ENCODE assay signal across 14 mouse cellular contexts in genomic region chr10:117852648-117853192, GRCm38 (mm10). TPM values are rescaled to one million over a fixed set of nuclear protein-coding genes. Genes with fewer than 3 reads are reported as not detected.
DNase-seq lines count a peak whose midpoint lies in the region; ATAC-seq and TF ChIP-seq lines count a peak whose summit lies in the region.
"Had no signal": no experiment of that assay in that cellular context is flagged by ENCODE, and none has a peak within 500 bp of the region (broad histone marks: within the 10 kb centered on the region; RNA-seq: fewer than 3 reads in every experiment).

No protein-coding gene starts in this region.

- H3K9me3 ChIP-seq in liver, embryonic 14.5 days (ENCODE audit: control insufficient read depth, low read length), result no peaks in the 10 kb centered on the region
- no peaks in the 10 kb centered on the region for H3K9me3 ChIP-seq in liver, embryonic 11.5 days (ENCODE audit: control insufficient read depth, low read length)
- H3K9me3 ChIP-seq in G1E (replicated peaks), result no peaks in the 10 kb centered on the region
- H3K9me3 ChIP-seq: hindbrain, embryonic 13.5 days; liver, embryonic 15.5 days had no signal

- TF ChIP-seq CTCF in liver, embryonic 14.5 days (IDR thresholded peaks at IDR 0.05; ENCODE audit: low read depth), result peak; percentile 61
- TF ChIP-seq CTCF in G1E (IDR thresholded peaks at IDR 0.05; ENCODE audit: low read depth, low read length), result peak; percentile 11; the same call in 1 of the 2 replicates

- no peak overlapping the region for H3K4me2 ChIP-seq in liver, embryonic 14.5 days (ENCODE audit: low read depth)
- no peak overlapping the region for H3K4me2 ChIP-seq in liver, embryonic 11.5 days
- H3K4me2 ChIP-seq: hindbrain, embryonic 13.5 days; liver, embryonic 15.5 days had no signal

- no peaks in the 10 kb centered on the region for H3K36me3 ChIP-seq in liver, embryonic 14.5 days (replicated peaks; ENCODE audit: control insufficient read depth, insufficient read depth, low read depth)
- H3K36me3 ChIP-seq in liver, embryonic 11.5 days (ENCODE audit: control insufficient read depth, insufficient read depth, low read length), result no peaks in the 10 kb centered on the region
- H3K36me3 ChIP-seq in G1E (replicated peaks), result no peaks in the 10 kb centered on the region
- H3K36me3 ChIP-seq: hindbrain, embryonic 13.5 days; liver, embryonic 15.5 days had no signal

- ATAC-seq in liver, embryonic 14.5 days (ENCODE audit: insufficient read depth), result no peak
- ATAC-seq in liver, embryonic 11.5 days (replicated peaks; ENCODE audit: low FRiP score), result no peak
- no peak for ATAC-seq in G1E (ENCODE audit: extremely low read depth, insufficient number of reproducible peaks, low FRiP score, poor library complexity, severe bottlenecking)
- ATAC-seq in megakaryocyte-erythroid progenitor cell, adult 5-6 weeks (replicated peaks; ENCODE audit: low FRiP score, low TSS enrichment, poor library complexity, severe bottlenecking), result 0 out of 2 replicates have a peak, but pooled peaks have one; percentile 53
- ATAC-seq in granulocyte monocyte progenitor cell, adult 5-6 weeks (replicated peaks; ENCODE audit: poor library complexity, severe bottlenecking), result no peak

- no peak for TF ChIP-seq EP300 in liver, embryonic 14.5 days (IDR thresholded peaks at IDR 0.05; ENCODE audit: low read depth)

- H3K27me3 ChIP-seq in liver, embryonic 14.5 days (ENCODE audit: control insufficient read depth, insufficient read depth, low read length), result no peaks in the 10 kb centered on the region
- H3K27me3 ChIP-seq in liver, embryonic 11.5 days (replicated peaks; ENCODE audit: control insufficient read depth, insufficient read depth, low read length), result no peaks in the 10 kb centered on the region
- H3K27me3 ChIP-seq in G1E (ENCODE audit: insufficient read depth, low read length), result peaks cover 11% of the 10 kb centered on the region; the same call in 1 of the 2 replicates
- H3K27me3 ChIP-seq: hindbrain, embryonic 13.5 days; liver, embryonic 15.5 days had no signal

- no peak overlapping the region for H3K9ac ChIP-seq in liver, embryonic 14.5 days (replicated peaks)
- H3K9ac ChIP-seq in liver, embryonic 11.5 days (ENCODE audit: low read depth, low read length), result no peak overlapping the region
- H3K9ac ChIP-seq: hindbrain, embryonic 13.5 days; liver, embryonic 15.5 days had no signal

- H3K27ac ChIP-seq in liver, embryonic 14.5 days, result no peak overlapping the region
- H3K27ac ChIP-seq in liver, embryonic 11.5 days (ENCODE audit: low read depth, low read length), result no peak overlapping the region
- H3K27ac ChIP-seq: hindbrain, embryonic 13.5 days; liver, embryonic 15.5 days had no signal

- no peak overlapping the region for H3K4me3 ChIP-seq in liver, embryonic 14.5 days (ENCODE audit: insufficient read depth in 1 of 2, low read depth in 2 of 2, low read length in 2 of 2)
- H3K4me3 ChIP-seq in liver, embryonic 11.5 days (ENCODE audit: low read depth, low read length), result no peak overlapping the region
- no peak overlapping the region for H3K4me3 ChIP-seq in G1E (ENCODE audit: low read depth, low read length)
- H3K4me3 ChIP-seq: hindbrain, embryonic 13.5 days; liver, embryonic 15.5 days had no signal

- H3K4me1 ChIP-seq in liver, embryonic 14.5 days (replicated peaks; ENCODE audit: control insufficient read depth in 2 of 2, insufficient read depth in 2 of 2, low read length in 1 of 2), result peaks cover 0 to 2% of the 10 kb centered on the region in 2 experiments; a peak in 1 of 4 replicates
- no peaks in the 10 kb centered on the region for H3K4me1 ChIP-seq in liver, embryonic 11.5 days (replicated peaks; ENCODE audit: control insufficient read depth, insufficient read depth, low read length)
- no peaks in the 10 kb centered on the region; the same call in 1 of the 2 replicates for H3K4me1 ChIP-seq in G1E (ENCODE audit: insufficient read depth, low read depth, low read length)
- H3K4me1 ChIP-seq: hindbrain, embryonic 13.5 days had no signal

- DNase-seq in embryo, embryonic 10.5 days (ENCODE audit: low spot score), result peak; percentile 22
- no peak for DNase-seq in embryo, embryonic 9.5 days (ENCODE audit: extremely low spot score)
- DNase-seq in liver, embryonic 14.5 days (ENCODE audit: low read depth in 3 of 3, low spot score in 3 of 3), result no peak
- no peak for DNase-seq in liver, embryonic 11.5 days (ENCODE audit: low spot score)
- DNase-seq in G1E (ENCODE audit: low spot score), result no peak
- DNase-seq in T-cell, adult 2 months (ENCODE audit: low spot score), result no peak
- DNase-seq: cerebellum, adult 8-10 months; gastrocnemius, postnatal 25 days; layer of hippocampus, adult 9-11 months; right cerebral cortex, adult 18-20 months had no signal

- WGBS in liver, embryonic 14.5 days (ENCODE audit: insufficient replicate concordance), result 81% methylated on average over 10 of the region's 10 CpGs
- WGBS in liver, embryonic 11.5 days, result 88% methylated on average over 10 of the region's 10 CpGs

RNA-seq across cellular contexts. Expression of gene Rap1b, which starts 6.9 kb away (rescaled TPM):
- polyA plus RNA-seq in liver, embryonic 14.5 days (2012; rRNA removed), result 31.0 and 46.7 TPM in 2 replicates
- 101 and 108 TPM in 2 replicates for polyA plus RNA-seq in liver, embryonic 14.5 days (2014; fragmentation: Nextera tagmentation; extraction: Ambion mirVana)
- 252 and 292 TPM in 2 replicates for polyA plus RNA-seq in liver, embryonic 11.5 days (2014; fragmentation: Nextera tagmentation; extraction: Ambion mirVana)
- total RNA-seq in G1E (2014; fragmentation: Nextera tagmentation) (112 and 121 TPM in 2 replicates), G1E (2017) (64.2 and 73.1 TPM in 2 replicates)
- polyA plus RNA-seq in G1E (2012), result 23.4 and 25.8 TPM in 2 replicates
- 56.8 and 92.2 TPM in 2 replicates for total RNA-seq in megakaryocyte-erythroid progenitor cell, adult 5-6 weeks (2014; fragmentation: Nextera tagmentation)
- 67.4 and 73.2 TPM in 2 replicates for total RNA-seq in megakaryocyte-erythroid progenitor cell, adult 5-6 weeks (2017)
- 124 and 127 TPM in 2 replicates for total RNA-seq in granulocyte monocyte progenitor cell, adult 5-6 weeks (2014; fragmentation: Nextera tagmentation)
- total RNA-seq in granulocyte monocyte progenitor cell, adult 5-6 weeks (2017), result 92.3 and 107 TPM in 2 replicates
